Mouse (Mus musculus) stomach, embryonic 14.5 days (tissue): Measurements from ENCODE around the gene Pcdh18. TPM values are rescaled to one million over a fixed set of nuclear protein-coding genes. Genes with fewer than 3 reads are reported as not detected.

Experiments
- ATAC-seq: fragments of 200-750 bp; cut with Nextera tagmentation; 2 replicates; pipeline ENCODE4 v1.8.0; 2017; ENCODE audit warnings: low read depth, moderate TSS enrichment; ENCODE audit not compliant: insufficient number of reproducible peaks, insufficient read depth, low FRiP score
- H3K27ac ChIP-seq: fragments of 300-500 bp; sonication (generic); 2 replicates; pipeline ENCODE4 v1.5.1; 2014; ENCODE audit warnings: mild to moderate bottlenecking, low read length, moderate library complexity, mixed read lengths
- H3K27me3 ChIP-seq: fragments of 300-500 bp; sonication (generic); 2 replicates; pipeline ENCODE4 v1.6.1; 2014; ENCODE audit warnings: low read length, control low read depth, mixed read lengths; ENCODE audit not compliant: control insufficient read depth, insufficient read depth
- H3K36me3 ChIP-seq: fragments of 300-500 bp; sonication (generic); 2 replicates; pipeline ENCODE4 v1.6.1; 2014; ENCODE audit warnings: mild to moderate bottlenecking, control low read depth, low read length, moderate library complexity, mixed read lengths; ENCODE audit not compliant: control insufficient read depth, insufficient read depth
- H3K4me1 ChIP-seq: fragments of 300-500 bp; sonication (generic); 2 replicates; pipeline ENCODE4 v1.6.1; 2014; ENCODE audit warnings: low read length, control low read depth, mixed read lengths; ENCODE audit not compliant: control insufficient read depth, insufficient read depth
- H3K4me2 ChIP-seq: fragments of 300-500 bp; sonication (generic); replicated peaks from 2 replicates; pipeline ENCODE4 v1.6.1; 2014; ENCODE audit warnings: low read depth, low read length, control low read depth
- H3K4me3 ChIP-seq: fragments of 300-500 bp; sonication (generic); 2 replicates; pipeline ENCODE4 v1.5.1; 2014; ENCODE audit warnings: low read depth, low read length, control low read depth
- H3K9ac ChIP-seq: fragments of 300-500 bp; sonication (generic); replicated peaks from 2 replicates; pipeline ENCODE4 v1.6.1; 2014; ENCODE audit warnings: low read depth, mild to moderate bottlenecking, control low read depth, low read length, moderate library complexity, mixed read lengths
- H3K9me3 ChIP-seq: fragments of 300-500 bp; sonication (generic); 2 replicates; pipeline ENCODE4 v1.6.1; 2016; ENCODE audit warnings: low read depth, low read length, control low read depth; ENCODE audit not compliant: control insufficient read depth
- WGBS: fragments of 180-500 bp; shearing (Covaris S2); extraction: QIAGEN DNeasy Blood & Tissue Kit; methylation state at CpG from one replicate; pipeline ENCODE4 v1.1.7; 2014; 5-methylcytosine and 5-hydroxymethylcytosine counted together
- polyA plus RNA-seq: library from polyadenylated mRNA; unstranded; fragments of >200 nt; fragmentation: Nextera tagmentation; extraction: Ambion mirVana; gene quantifications from 2 replicates; pipeline ENCODE4 v1.2.1, GENCODE M21; 2014

The Pcdh18 gene
- polyA plus RNA-seq = 88.5 TPM in 2 replicates

GRCm38 (mm10) chr3:49756870-49757625 lies at the start of gene Pcdh18:
Gene Pcdh18 (minus strand): TSS chr3:49757325.
- Histone ChIP-seq H3K27ac (peak within 1 kb of the TSS; percentile 98), H3K9ac (peak within 1 kb of the TSS; percentile 63), H3K4me2 (peak within 1 kb of the TSS; percentile 84), H3K27me3 (no peaks in the 10 kb centered on the region), H3K4me3 (peak within 1 kb of the TSS; percentile 82), H3K9me3 (no peaks in the 10 kb centered on the region), H3K36me3 (peaks cover 21% of the 10 kb centered on the region), H3K4me1 (no peaks in the 10 kb centered on the region)
- WGBS = under 1% methylated on average over 43 of the region's 43 CpGs
- peak; percentile 90 for ATAC-seq

- no peak for ATAC-seq
- Histone ChIP-seq H3K27ac (no peak overlapping the region), H3K9me3 (no peaks in the 10 kb centered on the region; the same call in 1 of the 2 replicates), H3K27me3 (no peaks in the 10 kb centered on the region), H3K9ac (no peak overlapping the region), H3K4me2 (no peak overlapping the region), H3K4me1 (0 out of 2 replicates have a peak, but pooled peaks cover 12% of the 10 kb centered on the region), H3K4me3 (no peak overlapping the region), H3K36me3 (no peaks in the 10 kb centered on the region)
- 28% methylated on average over 2 of the region's 2 CpGs for WGBS
Observed at GRCm38 (mm10) chr3:49806823-49807222, 49.7 kb upstream of the Pcdh18 start.

- 83% methylated on average over 1 of the region's 1 CpGs for WGBS
- Histone ChIP-seq H3K4me1 (0 out of 2 replicates have a peak, but pooled peaks cover 12% of the 10 kb centered on the region), H3K9ac (no peak overlapping the region), H3K4me3 (no peak overlapping the region), H3K27ac (no peak overlapping the region), H3K36me3 (no peaks in the 10 kb centered on the region), H3K27me3 (no peaks in the 10 kb centered on the region), H3K9me3 (no peaks in the 10 kb centered on the region; the same call in 1 of the 2 replicates), H3K4me2 (no peak overlapping the region)
- ATAC-seq = no peak
Observed at GRCm38 (mm10) chr3:49805511-49805910, 48.4 kb upstream of the Pcdh18 start.

- Histone ChIP-seq H3K27me3 (no peaks in the 10 kb centered on the region), H3K4me2 (no peak overlapping the region), H3K4me1 (no peaks in the 10 kb centered on the region), H3K36me3 (no peaks in the 10 kb centered on the region), H3K9me3 (no peaks in the 10 kb centered on the region), H3K9ac (no peak overlapping the region), H3K4me3 (no peak overlapping the region), H3K27ac (no peak overlapping the region)
- ATAC-seq = no peak
- WGBS = 51% methylated on average over 2 of the region's 2 CpGs
Observed at GRCm38 (mm10) chr3:49788296-49788695, 31.2 kb upstream of the Pcdh18 start.

GRCm38 (mm10) chr3:49787719-49788118 lies 30.6 kb upstream of the Pcdh18 start:
- Histone ChIP-seq H3K4me1 (no peaks in the 10 kb centered on the region), H3K27ac (no peak overlapping the region), H3K27me3 (no peaks in the 10 kb centered on the region), H3K9me3 (no peaks in the 10 kb centered on the region), H3K9ac (no peak overlapping the region), H3K4me3 (no peak overlapping the region), H3K4me2 (no peak overlapping the region), H3K36me3 (no peaks in the 10 kb centered on the region)
- ATAC-seq = no peak
- 81% methylated on average over 4 of the region's 4 CpGs for WGBS

GRCm38 (mm10) chr3:49768992-49769738 lies 12.0 kb upstream of the Pcdh18 start:
- 43% methylated on average over 3 of the region's 3 CpGs for WGBS
- Histone ChIP-seq H3K27me3 (no peaks in the 10 kb centered on the region), H3K9me3 (no peaks in the 10 kb centered on the region), H3K4me1 (no peaks in the 10 kb centered on the region), H3K27ac (no peak overlapping the region), H3K4me3 (no peak overlapping the region), H3K4me2 (no peak overlapping the region), H3K9ac (no peak overlapping the region), H3K36me3 (no peaks in the 10 kb centered on the region)
- ATAC-seq = no peak

- Histone ChIP-seq H3K4me2 (no peak overlapping the region), H3K4me1 (no peaks in the 10 kb centered on the region), H3K36me3 (no peaks in the 10 kb centered on the region), H3K9ac (no peak overlapping the region), H3K27me3 (no peaks in the 10 kb centered on the region), H3K4me3 (no peak overlapping the region), H3K9me3 (no peaks in the 10 kb centered on the region), H3K27ac (no peak overlapping the region)
- 84% methylated on average over 5 of the region's 5 CpGs for WGBS
- no peak for ATAC-seq
Observed at GRCm38 (mm10) chr3:49762711-49763110, 5.6 kb upstream of the Pcdh18 start.

GRCm38 (mm10) chr3:49761971-49762370 lies 4.8 kb upstream of the Pcdh18 start:
- H3K27ac ChIP-seq = no peak overlapping the region
- no peaks in the 10 kb centered on the region for H3K4me1 ChIP-seq
- H3K4me2 ChIP-seq = no peak overlapping the region
- H3K9ac ChIP-seq = no peak overlapping the region
- H3K36me3 ChIP-seq = no peaks in the 10 kb centered on the region
- ATAC-seq = no peak
- H3K4me3 ChIP-seq = no peak overlapping the region
- no peaks in the 10 kb centered on the region for H3K9me3 ChIP-seq
- no peaks in the 10 kb centered on the region for H3K27me3 ChIP-seq
